Mouse (Mus musculus): ENCODE measurements around the gene Tspyl4.

DNA sequence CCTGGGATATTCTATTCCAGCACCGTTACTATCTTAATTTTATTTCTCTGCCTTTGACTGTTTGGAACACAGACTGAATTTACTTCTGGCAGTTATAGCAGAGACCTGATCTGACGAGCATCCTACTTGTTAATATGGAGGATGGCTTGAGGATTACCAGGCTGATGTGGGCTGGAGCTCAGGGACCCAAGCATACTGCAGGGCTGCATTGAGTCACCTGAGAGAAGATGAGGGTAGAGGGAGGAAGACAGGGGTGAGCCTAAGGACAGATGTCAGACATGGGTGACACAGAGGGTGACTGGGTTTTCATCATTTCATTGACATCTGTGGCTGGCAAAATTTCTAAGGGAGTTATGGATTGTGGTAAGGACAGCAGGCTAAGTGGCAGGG is 20.0 kb downstream of the Tspyl4 start:
- TF ChIP-seq FLI1 (IDR thresholded peaks at IDR 0.05; ENCODE audit: low read length) (no peak), GATA1 (IDR thresholded peaks at IDR 0.05; ENCODE audit: borderline replicate concordance, low read length) (no peak)

All from megakaryocyte, embryonic 14.5 days (primary cell).